Mouse (Mus musculus) heart, postnatal 14 days (tissue): ENCODE data around the gene Lamb1. TPM values are rescaled to one million over a fixed set of nuclear protein-coding genes. Genes with fewer than 3 reads are reported as not detected.

Experiments
- DNase-seq, 2 experiments: peaks; one replicate each; pipeline ENCODE4 v3.0.0; 2021 to 2022
- intact Hi-C: fragments of 180-260 bp; cut with DNase I; formaldehyde crosslinking; loops from one replicate; pipeline ENCODE4 v1.15.1; 2025
- total RNA-seq, 2 experiments: library from RNA; stranded (reverse); gene quantifications; 2 replicates each; pipeline ENCODE4 v1.2.3; 2021

Gene Lamb1
- total RNA-seq, 2 experiments from 2014 or later = 158 to 162 TPM

DNA sequence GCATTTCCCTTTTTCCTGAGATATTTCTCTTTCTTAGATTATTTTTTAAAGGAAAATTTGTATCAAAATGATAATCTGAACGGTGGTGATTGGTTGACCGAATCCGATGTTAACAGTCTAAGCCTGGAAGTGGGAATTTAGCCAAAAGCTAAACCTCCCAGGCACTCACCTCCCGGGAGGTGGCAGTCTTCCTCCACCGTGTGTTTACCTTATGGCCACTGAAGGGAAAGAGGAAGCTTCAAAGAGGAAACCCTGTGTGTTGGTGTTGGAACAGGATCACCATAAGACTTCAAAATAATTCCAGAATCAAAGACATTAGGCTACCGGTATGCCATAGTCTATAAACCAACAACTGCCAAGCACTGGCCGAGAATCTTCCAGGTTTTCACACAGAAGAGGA is 104.6 kb downstream of the Lamb1 start:
- intact Hi-C loops = loop anchor here (10.0 kb wide), 3 partner anchors 135 to 555 kb away; partner anchors contain the start of gene Gpr22
- no peak for DNase-seq

GRCm38 (mm10) chr12:31374603-31375282 is 109.7 kb downstream of the Lamb1 start:
- peak; percentile 51 to 70 for DNase-seq
- intact Hi-C loops = loop anchor here (10.0 kb wide), 3 partner anchors 130 to 550 kb away; partner anchors contain the start of gene Gpr22

DNA sequence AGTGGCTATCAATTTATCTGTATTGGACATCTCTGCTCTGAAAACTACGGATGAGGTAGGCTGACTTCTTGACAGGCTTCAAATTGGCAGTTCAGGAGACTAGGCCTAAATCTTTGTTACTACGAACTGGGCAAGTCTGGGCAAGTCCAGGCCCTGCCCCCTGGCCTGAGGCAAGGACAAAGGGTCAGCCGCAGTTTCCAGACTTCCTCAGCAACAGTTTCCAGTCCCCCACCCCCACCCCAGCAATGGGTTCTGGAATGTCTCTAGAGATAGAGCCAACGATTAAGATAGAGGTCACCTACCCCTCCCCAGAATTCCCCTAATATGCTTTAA is 110.2 kb downstream of the Lamb1 start:
- intact Hi-C loops = loop anchor here (10.0 kb wide), 3 partner anchors 130 to 550 kb away; partner anchors contain the start of gene Gpr22
- DNase-seq = no peak

DNA sequence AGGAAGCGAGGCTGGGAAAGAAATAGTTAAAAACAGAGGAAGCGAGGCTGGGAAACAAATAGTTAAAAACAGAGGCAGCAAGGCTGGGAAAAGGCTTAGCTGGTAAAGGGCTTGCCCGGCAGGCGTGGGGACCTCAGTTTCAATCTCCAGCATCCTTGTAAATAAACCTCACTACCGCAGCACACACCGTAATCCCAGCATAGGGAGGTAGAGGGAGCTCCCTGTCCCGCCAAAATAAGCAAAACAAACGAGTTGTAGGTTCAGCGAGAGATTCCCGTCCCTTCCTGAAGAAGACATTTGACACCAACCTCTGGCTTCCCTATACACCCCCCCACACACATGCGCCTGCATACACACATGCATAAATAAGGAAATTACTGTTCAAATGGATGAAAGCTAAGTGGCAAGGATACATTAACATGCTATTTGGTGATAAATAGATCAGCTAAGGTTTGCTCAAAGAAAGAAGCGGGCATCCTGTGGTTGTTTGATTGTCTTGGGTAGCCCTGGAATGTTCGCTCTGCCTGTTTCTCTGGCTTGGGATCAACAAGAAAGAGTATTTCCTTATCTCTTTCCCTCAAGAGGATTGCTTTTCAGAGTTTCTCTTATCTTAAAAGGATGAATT is 111.4 kb downstream of the Lamb1 start:
- DNase-seq = peak in 1 of 2 experiments; percentile 11
- intact Hi-C loops = loop anchor here (10.0 kb wide), 3 partner anchors 128 to 548 kb away; partner anchors contain the start of gene Gpr22

- intact Hi-C loops = loop anchor here (10.0 kb wide), 3 partner anchors 128 to 548 kb away; partner anchors contain the start of gene Gpr22
- DNase-seq = no peak
These were observed 112.2 kb downstream of the Lamb1 start for GRCm38 (mm10) chr12:31377241-31377640.

Other genes starting within 250 kb of the Lamb1 start
- gene Fam110c, start 191.4 kb upstream of the Lamb1 start, total RNA-seq = under 1 TPM; 0.15 to 0.72 TPM
- not detected for gene Gm6993, start 24.5 kb upstream of the Lamb1 start, total RNA-seq
- gene Dld, start 86.2 kb downstream of the Lamb1 start, total RNA-seq = 100 to 1,000 TPM; 382 to 401 TPM
- 1 to 10 TPM; 1.1 to 2.0 TPM for gene Slc26a3, start 125.6 kb downstream of the Lamb1 start, total RNA-seq
- gene Cbll1, start 234.4 kb downstream of the Lamb1 start, total RNA-seq = 10 to 100 TPM; 10.5 to 11.4 TPM